Mouse (Mus musculus) midbrain, embryonic 16.5 days (tissue): ENCODE data around the gene Degs2. TPM values are rescaled to one million over a fixed set of nuclear protein-coding genes. Genes with fewer than 3 reads are reported as not detected.

Source experiments
- ATAC-seq: fragments of 200-750 bp; cut with Nextera tagmentation; 2 replicates; pipeline ENCODE4 v1.8.0; 2017; ENCODE audit warnings: moderate TSS enrichment
- H3K27ac ChIP-seq: fragments of 300-500 bp; sonication (generic); 2 replicates; pipeline ENCODE4 v1.5.1; 2014; ENCODE audit warnings: mild to moderate bottlenecking, low read length, mixed read lengths
- H3K27me3 ChIP-seq: fragments of 300-500 bp; sonication (generic); 2 replicates; pipeline ENCODE4 v1.6.1; 2014; ENCODE audit warnings: low read depth, low read length, mixed read lengths; ENCODE audit not compliant: control insufficient read depth, insufficient read depth
- H3K36me3 ChIP-seq: fragments of 300-500 bp; sonication (generic); 2 replicates; pipeline ENCODE4 v1.6.1; 2014; ENCODE audit warnings: mild to moderate bottlenecking, low read length, moderate library complexity, mixed read lengths; ENCODE audit not compliant: control insufficient read depth, insufficient read depth
- H3K4me1 ChIP-seq: fragments of 300-500 bp; sonication (generic); 2 replicates; pipeline ENCODE4 v1.6.1; 2014; ENCODE audit warnings: mild to moderate bottlenecking, low read length, mixed read lengths; ENCODE audit not compliant: control insufficient read depth, insufficient read depth
- H3K4me2 ChIP-seq: fragments of 300-500 bp; sonication (generic); 2 replicates; pipeline ENCODE4 v1.6.1; 2014; ENCODE audit warnings: mild to moderate bottlenecking, low read length, mixed read lengths
- H3K4me3 ChIP-seq: fragments of 300-500 bp; sonication (generic); 2 replicates; pipeline ENCODE4 v1.5.1; 2014; ENCODE audit warnings: low read depth, mild to moderate bottlenecking, low read length, moderate library complexity, mixed read lengths
- H3K9ac ChIP-seq: fragments of 300-500 bp; sonication (generic); 2 replicates; pipeline ENCODE4 v1.6.1; 2014; ENCODE audit warnings: low read depth, low read length, mixed read lengths
- H3K9me3 ChIP-seq: fragments of 300-500 bp; sonication (generic); replicated peaks from 2 replicates; pipeline ENCODE4 v1.6.1; 2014; ENCODE audit warnings: mild to moderate bottlenecking, low read length, mixed read lengths; ENCODE audit not compliant: control insufficient read depth, poor library complexity, severe bottlenecking
- WGBS: fragments of 180-500 bp; shearing (Covaris S2); extraction: QIAGEN DNeasy Blood & Tissue Kit; methylation state at CpG from one replicate; pipeline ENCODE4 v1.1.7; 2014; 5-methylcytosine and 5-hydroxymethylcytosine counted together
- polyA plus RNA-seq: library from polyadenylated mRNA; unstranded; fragments of >200 nt; fragmentation: Nextera tagmentation; extraction: Ambion mirVana; gene quantifications from 2 replicates; pipeline ENCODE4 v1.2.1, GENCODE M21; 2015

The Degs2 gene
- polyA plus RNA-seq, 1 experiment from 2014 or later, result 2.9 TPM

DNA sequence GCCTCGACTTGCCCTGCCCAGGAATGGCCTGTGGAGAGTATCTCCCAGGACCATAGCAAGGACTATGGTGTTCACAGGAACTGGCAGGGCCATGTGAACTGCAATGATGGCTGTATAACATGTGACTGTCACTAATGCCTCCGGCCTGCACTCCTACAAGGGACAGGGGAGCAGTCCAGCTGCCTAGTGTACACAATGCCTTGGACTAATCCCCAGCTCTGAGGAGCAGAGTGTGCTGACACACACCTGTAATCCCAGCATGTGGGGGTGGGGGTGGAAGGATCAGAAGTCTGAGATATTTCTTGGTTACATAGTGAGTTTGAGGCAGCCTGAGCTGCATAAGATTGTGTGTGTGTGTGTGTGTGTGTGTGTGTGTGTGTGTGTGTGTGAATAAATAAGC lies 8.5 kb downstream of the Degs2 start:
- no peaks in the 10 kb centered on the region for H3K9me3 ChIP-seq
- peaks cover 3% of the 10 kb centered on the region; the same call in 1 of the 2 replicates for H3K36me3 ChIP-seq
- H3K27me3 ChIP-seq, result no peaks in the 10 kb centered on the region
- 0 out of 2 replicates have a peak, but pooled peaks have one; percentile 19 for ATAC-seq
- no peak overlapping the region for H3K9ac ChIP-seq
- WGBS, result 61% methylated on average over 2 of the region's 2 CpGs
- H3K27ac ChIP-seq, result no peak overlapping the region
- H3K4me2 ChIP-seq, result no peak overlapping the region
- H3K4me3 ChIP-seq, result no peak overlapping the region
- no peaks in the 10 kb centered on the region for H3K4me1 ChIP-seq

DNA sequence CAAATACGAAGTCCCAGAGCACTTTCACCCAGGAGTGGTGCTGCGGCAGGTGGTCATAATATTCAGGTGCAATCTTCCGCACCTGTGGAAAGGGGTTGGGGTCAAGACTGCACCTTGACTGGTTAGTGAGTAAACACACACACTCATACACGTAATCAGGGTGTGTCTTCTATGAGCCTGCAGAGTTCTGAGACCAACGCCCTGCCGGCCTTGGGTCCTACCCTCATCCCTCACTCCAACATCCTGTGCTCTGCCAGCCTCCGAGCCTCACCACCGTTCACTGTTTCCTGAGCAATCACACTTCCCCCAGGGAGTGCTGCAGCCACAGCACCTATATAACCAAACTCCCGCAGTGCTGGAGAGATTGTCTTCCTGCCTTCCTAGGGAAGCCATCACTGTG lies 11.6 kb downstream of the Degs2 start:
- no peak overlapping the region for H3K27ac ChIP-seq
- H3K36me3 ChIP-seq, result peaks cover 6% of the 10 kb centered on the region
- H3K4me3 ChIP-seq, result no peak overlapping the region
- H3K9ac ChIP-seq, result no peak overlapping the region
- ATAC-seq, result no peak
- no peaks in the 10 kb centered on the region for H3K27me3 ChIP-seq
- no peaks in the 10 kb centered on the region for H3K4me1 ChIP-seq
- no peaks in the 10 kb centered on the region for H3K9me3 ChIP-seq
- H3K4me2 ChIP-seq, result no peak overlapping the region
- 92% methylated on average over 9 of the region's 9 CpGs for WGBS

DNA sequence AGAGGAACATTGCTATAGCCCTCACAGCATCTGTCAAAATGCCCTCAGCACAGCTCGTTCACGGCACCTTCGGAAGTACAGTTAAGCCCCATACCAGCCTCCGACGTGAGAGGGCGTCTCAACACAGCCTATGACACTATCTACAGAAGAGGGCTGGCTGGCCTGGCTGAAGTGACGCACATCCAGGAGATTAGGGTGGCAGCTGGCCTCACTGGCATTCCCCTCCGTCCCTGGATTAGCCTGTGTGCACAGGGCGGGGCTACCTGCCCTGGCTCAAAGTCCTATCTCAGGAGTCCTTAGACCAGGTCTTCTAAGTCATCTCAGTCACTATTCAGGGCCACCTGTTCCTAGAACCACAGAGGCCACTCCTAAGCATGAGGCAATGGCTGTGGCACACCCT lies 12.9 kb downstream of the Degs2 start:
- H3K36me3 ChIP-seq, result peaks cover 6% of the 10 kb centered on the region
- no peaks in the 10 kb centered on the region for H3K9me3 ChIP-seq
- no peak overlapping the region for H3K27ac ChIP-seq
- WGBS, result 89% methylated on average over 9 of the region's 9 CpGs
- H3K4me1 ChIP-seq, result no peaks in the 10 kb centered on the region
- no peak overlapping the region for H3K4me2 ChIP-seq
- no peak for ATAC-seq
- no peak overlapping the region for H3K9ac ChIP-seq
- no peaks in the 10 kb centered on the region for H3K27me3 ChIP-seq
- H3K4me3 ChIP-seq, result no peak overlapping the region

DNA sequence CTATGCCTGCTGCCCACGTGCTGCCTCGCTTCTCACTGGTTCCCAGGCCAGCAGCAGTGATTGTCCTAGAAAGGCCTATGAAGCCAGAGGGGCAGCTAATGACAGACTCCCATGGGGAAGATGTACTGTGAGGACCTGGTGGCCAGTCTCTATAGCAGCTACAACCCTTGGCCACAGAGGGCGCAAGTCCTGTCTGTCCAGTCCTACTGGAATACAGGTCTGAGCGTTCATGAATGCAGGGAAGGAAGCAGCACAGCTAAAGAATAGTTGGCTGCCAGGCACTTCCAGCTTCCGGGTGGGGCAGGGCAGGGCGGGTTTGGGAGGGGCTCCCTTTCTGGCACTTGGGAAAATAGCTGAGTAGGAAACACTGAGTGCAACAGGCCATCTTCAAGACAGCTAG lies 15.2 kb downstream of the Degs2 start:
- WGBS, result 73% methylated on average over 6 of the region's 6 CpGs
- H3K4me3 ChIP-seq, result no peak overlapping the region
- ATAC-seq, result no peak
- H3K9ac ChIP-seq, result no peak overlapping the region
- H3K27me3 ChIP-seq, result no peaks in the 10 kb centered on the region
- no peak overlapping the region for H3K27ac ChIP-seq
- H3K36me3 ChIP-seq, result peaks cover 17% of the 10 kb centered on the region
- H3K4me1 ChIP-seq, result no peaks in the 10 kb centered on the region
- H3K4me2 ChIP-seq, result no peak overlapping the region
- H3K9me3 ChIP-seq, result no peaks in the 10 kb centered on the region

DNA sequence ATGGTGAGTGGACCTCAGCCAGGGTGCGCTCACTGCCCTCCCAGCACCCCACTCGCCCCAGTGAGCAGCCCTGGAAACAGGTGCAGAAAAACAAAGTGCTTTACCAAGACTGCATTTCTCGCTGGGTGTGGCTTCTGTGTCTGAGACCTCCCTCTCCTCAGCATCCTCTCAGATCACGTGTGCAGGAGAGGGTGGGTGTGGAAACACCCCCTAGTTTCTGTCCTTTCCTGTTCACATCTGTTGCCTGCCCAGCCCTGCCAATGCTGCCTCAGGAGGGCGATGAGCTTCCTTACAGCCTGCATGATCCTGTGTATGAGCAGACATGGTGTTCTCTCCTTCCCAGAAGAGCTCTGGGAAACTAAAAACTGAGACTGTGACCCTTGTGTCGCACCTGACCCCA lies 15.7 kb downstream of the Degs2 start:
- H3K27me3 ChIP-seq, result no peaks in the 10 kb centered on the region
- WGBS, result 76% methylated on average over 6 of the region's 6 CpGs
- ATAC-seq, result no peak
- H3K9me3 ChIP-seq, result no peaks in the 10 kb centered on the region
- no peaks in the 10 kb centered on the region for H3K4me1 ChIP-seq
- no peak overlapping the region for H3K27ac ChIP-seq
- H3K9ac ChIP-seq, result no peak overlapping the region
- H3K4me2 ChIP-seq, result no peak overlapping the region
- H3K36me3 ChIP-seq, result peaks cover 22% of the 10 kb centered on the region
- no peak overlapping the region for H3K4me3 ChIP-seq

DNA sequence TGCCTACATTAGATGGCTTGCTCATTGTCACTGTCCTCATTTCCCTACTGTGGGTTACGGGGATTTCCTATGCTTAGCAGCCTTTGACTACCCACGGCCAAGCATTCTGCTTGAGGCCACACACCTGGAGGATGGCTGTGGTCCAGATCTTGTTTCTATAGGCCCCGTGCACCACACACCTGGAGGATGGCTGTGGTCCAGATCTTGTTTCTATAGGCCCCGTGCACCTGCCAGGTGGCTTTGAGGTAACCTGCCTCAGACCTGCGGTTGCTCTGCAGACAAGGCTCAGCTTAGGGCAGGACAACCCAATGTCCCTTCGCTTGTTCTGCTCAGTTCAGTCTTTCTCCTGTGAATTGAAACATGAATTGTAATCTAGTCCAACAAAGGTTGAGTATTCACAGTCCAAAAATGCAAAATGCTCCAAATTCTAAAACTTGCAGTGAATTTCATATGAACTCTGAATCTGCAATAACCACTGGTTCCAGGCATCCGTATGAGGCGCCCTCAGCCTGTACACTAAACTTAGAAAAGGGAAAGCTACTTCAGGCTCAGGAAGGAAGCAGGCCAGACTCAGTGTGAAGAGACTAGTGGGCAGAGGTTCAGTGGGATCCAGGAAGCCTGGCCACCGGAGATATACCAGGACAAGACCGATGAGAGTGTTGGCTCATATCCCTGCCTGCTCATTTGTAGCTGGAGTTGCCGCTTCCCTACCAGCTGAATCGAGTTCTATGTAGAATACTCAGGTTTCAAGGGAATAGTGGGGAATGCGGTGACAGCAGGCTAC lies 19.7 kb downstream of the Degs2 start:
- Histone ChIP-seq H3K9ac (no peak overlapping the region), H3K9me3 (no peaks in the 10 kb centered on the region), H3K4me2 (no peak overlapping the region), H3K27ac (no peak overlapping the region), H3K4me3 (no peak overlapping the region), H3K36me3 (peaks cover 36% of the 10 kb centered on the region), H3K27me3 (no peaks in the 10 kb centered on the region), H3K4me1 (no peaks in the 10 kb centered on the region)
- WGBS, result 94% methylated on average over 13 of the region's 13 CpGs
- no peak for ATAC-seq

DNA sequence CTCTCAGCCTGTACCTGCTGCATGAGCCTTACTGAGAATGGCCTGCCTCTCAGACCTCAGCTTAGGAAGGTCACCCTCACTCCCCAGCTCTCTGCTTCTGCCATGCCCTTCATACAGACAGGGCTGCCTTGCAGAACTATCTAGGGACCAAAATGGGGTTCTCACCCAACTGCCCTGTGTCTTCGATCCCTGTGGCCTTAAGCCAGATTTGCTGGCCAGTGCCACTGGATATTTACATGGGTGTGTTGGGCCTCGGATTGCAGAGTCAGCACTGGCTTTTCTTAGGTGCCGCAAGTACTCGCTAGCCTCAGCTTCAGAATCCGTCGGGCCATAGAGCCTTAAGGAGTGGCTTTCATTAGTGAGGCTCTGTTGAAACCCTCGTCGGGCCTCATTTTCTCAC lies 21.3 kb downstream of the Degs2 start:
- H3K36me3 ChIP-seq, result peaks cover 38% of the 10 kb centered on the region
- 96% methylated on average over 8 of the region's 8 CpGs for whole genome bisulfite sequencing

DNA sequence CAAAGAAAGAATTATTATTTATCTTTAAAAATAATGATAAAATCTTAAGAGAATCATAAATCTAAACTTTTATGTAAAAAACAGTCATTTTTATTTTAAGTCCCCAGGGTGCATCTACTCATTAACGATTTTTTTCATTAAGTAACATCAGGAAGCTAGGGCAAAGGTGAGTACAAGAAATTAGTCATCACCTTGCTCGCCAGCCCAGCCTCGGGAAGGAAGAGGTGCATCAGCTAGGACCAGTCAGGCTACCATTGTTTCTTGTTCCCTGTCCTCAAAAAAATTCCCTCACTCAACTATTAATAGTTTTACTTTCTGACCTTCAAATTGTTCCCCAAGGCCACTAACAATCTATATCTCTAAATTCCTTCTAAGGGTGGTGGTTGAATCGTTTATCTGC lies 23.7 kb downstream of the Degs2 start:
- ATAC-seq, result no peak
- Histone ChIP-seq H3K36me3 (peaks cover 49% of the 10 kb centered on the region), H3K9ac (no peak overlapping the region), H3K9me3 (no peaks in the 10 kb centered on the region), H3K4me3 (no peak overlapping the region), H3K4me2 (no peak overlapping the region), H3K27ac (no peak overlapping the region), H3K27me3 (no peaks in the 10 kb centered on the region), H3K4me1 (no peaks in the 10 kb centered on the region)
- 94% methylated on average over 4 of the region's 4 CpGs for WGBS

More for the DNA sequence above, 21.3 kb downstream of the Degs2 start:
- no peak for ATAC-seq
- H3K4me3 ChIP-seq, result no peak overlapping the region
- no peaks in the 10 kb centered on the region for H3K9me3 ChIP-seq
- H3K4me2 ChIP-seq, result no peak overlapping the region
- no peak overlapping the region for H3K9ac ChIP-seq
- H3K4me1 ChIP-seq, result no peaks in the 10 kb centered on the region
- no peak overlapping the region for H3K27ac ChIP-seq
- no peaks in the 10 kb centered on the region for H3K27me3 ChIP-seq

DNA sequence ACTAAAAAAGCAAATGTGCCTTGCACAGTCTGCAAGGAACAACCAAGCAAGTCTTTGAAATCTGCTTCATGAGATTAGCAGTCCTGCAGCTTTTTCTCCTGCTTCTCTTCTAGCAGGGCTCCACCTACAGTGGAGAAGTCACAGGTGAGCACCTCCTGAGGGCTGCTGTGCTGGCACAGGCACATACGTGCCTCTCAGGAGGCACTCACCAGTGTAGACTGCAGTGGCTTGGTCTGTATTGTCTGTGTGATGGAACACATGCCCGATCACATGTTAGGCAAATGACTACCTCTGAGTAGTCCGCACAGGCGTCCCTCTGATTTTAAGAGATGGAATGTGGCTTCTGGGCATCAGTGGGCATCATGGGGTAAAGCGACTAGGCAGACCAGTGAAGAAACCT lies 25.0 kb downstream of the Degs2 start:
- Histone ChIP-seq H3K27me3 (no peaks in the 10 kb centered on the region), H3K4me1 (no peaks in the 10 kb centered on the region), H3K36me3 (peaks cover 48% of the 10 kb centered on the region), H3K9ac (no peak overlapping the region), H3K4me3 (no peak overlapping the region), H3K27ac (no peak overlapping the region), H3K4me2 (no peak overlapping the region), H3K9me3 (no peaks in the 10 kb centered on the region)
- WGBS, result 95% methylated on average over 5 of the region's 5 CpGs
- ATAC-seq, result no peak
